Mouse (Mus musculus) MEL (cell line): ENCODE results near the gene Med7. TPM values are rescaled to one million over a fixed set of nuclear protein-coding genes. Genes with fewer than 3 reads are reported as not detected.

ENCODE experiments used
- DNase-seq: peaks from one replicate; pipeline ENCODE4 v3.0.0; 2011; ENCODE audit warnings: low read depth, low spot score
- H3K27ac ChIP-seq: 2 replicates; pipeline ENCODE4 v1.5.1; 2012; ENCODE audit warnings: low read depth, mild to moderate bottlenecking, control low read depth, low read length, moderate library complexity; ENCODE audit not compliant: control insufficient read depth
- H3K27me3 ChIP-seq, 2 experiments: fragments of 150-350 bp in 1 of 2; sonication (generic) in 1 of 2; 2 replicates each; pipeline ENCODE4 v1.6.1; 2012; ENCODE audit warnings: low read length in 2 of 2, mild to moderate bottlenecking in 2 of 2, improper control_type of control experiment in 1 of 2, moderate library complexity in 1 of 2; ENCODE audit not compliant: insufficient read depth in 2 of 2, control insufficient read depth in 1 of 2
- H3K36me3 ChIP-seq, 2 experiments: 2 replicates each; pipeline ENCODE4 v1.6.1; 2012 to 2014; ENCODE audit warnings: low read length in 2 of 2, improper control_type of control experiment in 1 of 2, inconsistent platforms in 1 of 2, mild to moderate bottlenecking in 1 of 2; ENCODE audit not compliant: insufficient read depth in 2 of 2, control insufficient read depth in 1 of 2
- H3K4me1 ChIP-seq, 2 experiments: fragments of 150-350 bp in 1 of 2; sonication (generic) in 1 of 2; 2 replicates each; pipeline ENCODE4 v1.6.1; 2012; ENCODE audit warnings: low read length in 2 of 2, improper control_type of control experiment in 1 of 2, mild to moderate bottlenecking in 1 of 2; ENCODE audit not compliant: insufficient read depth in 2 of 2, control insufficient read depth in 1 of 2
- H3K4me3 ChIP-seq, 2 experiments: fragments of 150-350 bp in 1 of 2; sonication (generic) in 1 of 2; 2 replicates each; pipeline ENCODE4 v1.5.1; 2012; ENCODE audit warnings: low read depth in 2 of 2, low read length in 2 of 2, mild to moderate bottlenecking in 2 of 2, moderate library complexity in 2 of 2, control low read depth in 1 of 2, improper control_type of control experiment in 1 of 2; ENCODE audit not compliant: control insufficient read depth in 1 of 2, insufficient read depth in 1 of 2
- H3K79me2 ChIP-seq: 2 replicates; pipeline ENCODE4 v1.6.1; 2012; ENCODE audit warnings: mild to moderate bottlenecking, low read length, moderate library complexity; ENCODE audit not compliant: control insufficient read depth, poor library complexity, insufficient read depth
- H3K9ac ChIP-seq: 2 replicates; pipeline ENCODE4 v1.6.1; 2012; ENCODE audit warnings: low read depth, mild to moderate bottlenecking, control low read depth, low read length, moderate library complexity; ENCODE audit not compliant: control insufficient read depth, poor library complexity, severe bottlenecking
- H3K9me3 ChIP-seq: fragments of 150-350 bp; sonication (generic); replicated peaks from 2 replicates; pipeline ENCODE4 v1.6.1; 2012; ENCODE audit warnings: mild to moderate bottlenecking, low read length, improper control_type of control experiment, moderate library complexity; ENCODE audit not compliant: insufficient read depth
- CTCF ChIP-seq, 3 experiments: IDR thresholded peaks in 2 of 3; conservative IDR thresholded peaks in 1 of 3; 2 replicates each; pipeline ENCODE4 v1.5.1; 2011 to 2012; ENCODE audit warnings: low read length in 3 of 3, low read depth in 2 of 3, mild to moderate bottlenecking in 2 of 3, improper control_type of control experiment in 1 of 3, inconsistent platforms in 1 of 3, mixed read lengths in 1 of 3, moderate library complexity in 1 of 3; ENCODE audit not compliant: control insufficient read depth in 1 of 3, insufficient read depth in 1 of 3, poor library complexity in 1 of 3, severe bottlenecking in 1 of 3
- E2F4 ChIP-seq: IDR thresholded peaks from 2 replicates; pipeline ENCODE4 v1.6.1; 2011; ENCODE audit warnings: low read depth, low read length, improper control_type of control experiment, borderline replicate concordance
- ELF1 ChIP-seq: IDR thresholded peaks from 2 replicates; pipeline ENCODE4 v1.6.1; 2014; ENCODE audit warnings: low read depth, mild to moderate bottlenecking, inconsistent platforms, low read length, improper control_type of control experiment, moderate library complexity
- GATA1 ChIP-seq: IDR thresholded peaks from 2 replicates; pipeline ENCODE4 v1.6.1; 2011; ENCODE audit warnings: low read depth, low read length, improper control_type of control experiment
- HCFC1 ChIP-seq: IDR thresholded peaks from 2 replicates; pipeline ENCODE4 v1.6.1; 2012; ENCODE audit warnings: low read depth, mild to moderate bottlenecking, inconsistent platforms, low read length, improper control_type of control experiment, moderate library complexity
- MEF2A ChIP-seq: IDR thresholded peaks from 2 replicates; pipeline ENCODE4 v1.6.1; 2014; ENCODE audit warnings: low read depth, mild to moderate bottlenecking, inconsistent platforms, low read length, improper control_type of control experiment; ENCODE audit not compliant: poor library complexity, insufficient replicate concordance, severe bottlenecking; ENCODE audit errors: extremely low read depth
- MXI1 ChIP-seq: IDR thresholded peaks from 2 replicates; pipeline ENCODE4 v1.6.1; 2011; ENCODE audit warnings: mild to moderate bottlenecking, low read depth, low read length, improper control_type of control experiment
- MYB ChIP-seq: IDR thresholded peaks from 2 replicates; pipeline ENCODE4 v1.6.1; 2011; ENCODE audit warnings: mild to moderate bottlenecking, low read depth, low read length, improper control_type of control experiment
- MYC ChIP-seq: IDR thresholded peaks from 2 replicates; pipeline ENCODE4 v1.6.1; 2011; ENCODE audit warnings: low read depth, mild to moderate bottlenecking, low read length, improper control_type of control experiment, moderate library complexity
- NELFE ChIP-seq: IDR thresholded peaks from 2 replicates; pipeline ENCODE4 v1.6.1; 2011; ENCODE audit warnings: low read depth, low read length, improper control_type of control experiment
- NRF1 ChIP-seq: IDR thresholded peaks from 2 replicates; pipeline ENCODE4 v1.6.1; 2014; ENCODE audit warnings: low read depth, mild to moderate bottlenecking, inconsistent platforms, low read length, improper control_type of control experiment, moderate library complexity; ENCODE audit not compliant: poor library complexity, insufficient read depth, severe bottlenecking
- POLR2A ChIP-seq, 2 experiments: IDR thresholded peaks; 2 replicates each; pipeline ENCODE4 v1.6.1; 2011 to 2012; ENCODE audit warnings: low read length in 2 of 2, mild to moderate bottlenecking in 2 of 2, control low read depth in 1 of 2, improper control_type of control experiment in 1 of 2, low read depth in 1 of 2, moderate library complexity in 1 of 2; ENCODE audit not compliant: control insufficient read depth in 1 of 2, insufficient read depth in 1 of 2, poor library complexity in 1 of 2
- RAD21 ChIP-seq: IDR thresholded peaks from 2 replicates; pipeline ENCODE4 v1.6.1; 2011; ENCODE audit warnings: mild to moderate bottlenecking, low read depth, low read length, improper control_type of control experiment
- RCOR1 ChIP-seq: IDR thresholded peaks from 2 replicates; pipeline ENCODE4 v1.6.1; 2012; ENCODE audit warnings: low read depth, mild to moderate bottlenecking, inconsistent platforms, low read length, improper control_type of control experiment
- SIN3A ChIP-seq: IDR thresholded peaks from 2 replicates; pipeline ENCODE4 v1.6.1; 2012; ENCODE audit warnings: low read length, improper control_type of control experiment, inconsistent platforms
- TCF12 ChIP-seq: IDR thresholded peaks from 2 replicates; pipeline ENCODE4 v1.6.1; 2014; ENCODE audit warnings: low read depth, mild to moderate bottlenecking, inconsistent platforms, low read length, improper control_type of control experiment, moderate library complexity
- USF1 ChIP-seq: IDR thresholded peaks from 2 replicates; pipeline ENCODE4 v1.6.1; 2014; ENCODE audit warnings: low read depth, mild to moderate bottlenecking, inconsistent platforms, low read length, improper control_type of control experiment, moderate library complexity
- ZKSCAN1 ChIP-seq: IDR thresholded peaks from 2 replicates; pipeline ENCODE4 v1.6.1; 2012; ENCODE audit warnings: low read depth, mild to moderate bottlenecking, inconsistent platforms, low read length, improper control_type of control experiment, moderate library complexity
- ZMIZ1 ChIP-seq: IDR thresholded peaks from 2 replicates; pipeline ENCODE4 v1.6.1; 2012; ENCODE audit warnings: low read depth, mild to moderate bottlenecking, inconsistent platforms, low read length, improper control_type of control experiment, moderate library complexity
- polyA plus RNA-seq, 2 experiments: library from polyadenylated mRNA; stranded (reverse) in 1 of 2; unstranded in 1 of 2; fragments of >175 nt in 1 of 2; fragments of >200 nt in 1 of 2; gene quantifications; 2 replicates each; pipeline versions ENCODE4 v1.2.1 to v1.2.4; 2012; ENCODE audit warnings: low replicate concordance in 2 of 2, low read depth in 1 of 2; ENCODE audit not compliant: insufficient read length in 2 of 2, insufficient read depth in 1 of 2, missing spikeins in 1 of 2
- total RNA-seq: library from RNA; depleted of rRNA; stranded (reverse); fragments of 300-350 nt; gene quantifications from 2 replicates; pipeline ENCODE4 v1.2.3, GENCODE M21; 2012

Med7 gene
- total and polyA plus RNA-seq, 3 experiments = 56.5 to 57.8 TPM; not detected in 1

- Histone ChIP-seq H3K4me1 (no peaks in the 10 kb centered on the region), H3K27ac (no peak overlapping the region), H3K9ac (no peak overlapping the region), H3K9me3 (no peaks in the 10 kb centered on the region), H3K4me3 (no peak overlapping the region), H3K27me3 (peaks cover 4 to 5% of the 10 kb centered on the region in 2 experiments; a peak in 3 of 4 replicates), H3K36me3 (no peaks in the 10 kb centered on the region), H3K79me2 (no peaks in the 10 kb centered on the region)
- no peak for DNase-seq
- no peak for TF ChIP-seq MXI1
- TF ChIP-seq POLR2A (IDR thresholded peaks at IDR 0.05; ENCODE audit: control insufficient read depth in 1 of 2, insufficient read depth in 1 of 2, low read depth in 1 of 2, low read length in 2 of 2, poor library complexity in 1 of 2) = no peak
- TF ChIP-seq RAD21 = no peak
Measured at GRCm38 (mm10) chr11:46401555-46401954, 35.2 kb upstream of the Med7 start.

- Histone ChIP-seq H3K27ac (no peak overlapping the region), H3K9ac (no peak overlapping the region), H3K9me3 (no peaks in the 10 kb centered on the region), H3K36me3 (no peaks in the 10 kb centered on the region), H3K4me3 (no peak overlapping the region), H3K27me3 (peaks cover 2 to 5% of the 10 kb centered on the region in 2 experiments; a peak in 2 of 4 replicates), H3K79me2 (no peaks in the 10 kb centered on the region), H3K4me1 (no peaks in the 10 kb centered on the region)
- DNase-seq = no peak
- TF ChIP-seq MEF2A = no peak
- no peak for TF ChIP-seq MYC
- TF ChIP-seq USF1 = no peak
- TF ChIP-seq HCFC1 = no peak
Measured at GRCm38 (mm10) chr11:46404986-46405385, 31.7 kb upstream of the Med7 start.

- Histone ChIP-seq H3K9me3 (no peaks in the 10 kb centered on the region), H3K27ac (no peak overlapping the region), H3K27me3 (peaks cover 2 to 5% of the 10 kb centered on the region in 2 experiments; a peak in 2 of 4 replicates), H3K9ac (no peak overlapping the region), H3K79me2 (no peaks in the 10 kb centered on the region), H3K4me3 (no peak overlapping the region), H3K4me1 (no peaks in the 10 kb centered on the region), H3K36me3 (no peaks in the 10 kb centered on the region)
- TF ChIP-seq NRF1 (no peak), RCOR1 (no peak), MYB (no peak), E2F4 (no peak), ELF1 (no peak), TCF12 (no peak), RAD21 (no peak), CTCF (IDR thresholded peaks at IDR 0.05 in 2 of 3, conservative IDR thresholded peaks at IDR 0.05 in 1 of 3; ENCODE audit: control insufficient read depth in 1 of 3, insufficient read depth in 1 of 3, low read depth in 2 of 3, low read length in 3 of 3, poor library complexity in 1 of 3, severe bottlenecking in 1 of 3) (no peak), NELFE (no peak), GATA1 (no peak), SIN3A (no peak), ZMIZ1 (no peak), ZKSCAN1 (no peak)
- no peak for DNase-seq
Measured at GRCm38 (mm10) chr11:46406721-46407120, 30.0 kb upstream of the Med7 start.
